Mouse (Mus musculus) bone marrow macrophage, adult 2 months (primary cell): Measurements from ENCODE around the gene Gpa33.

Experiments
- CTCF ChIP-seq: IDR thresholded peaks from 2 replicates; pipeline ENCODE4 v1.5.1; 2012; ENCODE audit warnings: low read depth, mild to moderate bottlenecking, low read length, moderate library complexity
- POLR2A ChIP-seq: IDR thresholded peaks from 2 replicates; pipeline ENCODE4 v1.6.1; 2012; ENCODE audit warnings: mild to moderate bottlenecking, low read depth, low read length, borderline replicate concordance

DNA sequence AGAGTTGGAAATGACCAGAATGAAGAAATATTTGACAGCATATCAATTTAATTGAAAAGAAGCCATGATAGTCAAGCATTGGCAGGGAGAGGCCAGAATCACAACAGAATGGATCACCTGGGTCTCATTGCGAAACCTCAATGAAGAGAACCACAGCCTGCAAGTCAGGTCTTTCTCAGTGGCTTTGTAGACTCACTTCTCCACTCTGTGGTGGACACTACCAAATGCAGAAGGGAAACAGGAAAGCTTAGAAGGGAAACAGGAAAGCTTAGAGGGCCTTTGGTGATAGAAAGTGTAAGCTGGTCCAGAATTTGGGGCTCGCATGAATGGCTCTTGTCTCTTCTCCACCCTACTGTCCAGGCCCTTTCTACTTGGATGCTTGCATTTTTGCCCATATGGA lies 31.9 kb upstream of the Gpa33 start:
- TF ChIP-seq CTCF, result no peak
- TF ChIP-seq POLR2A, result no peak
